Mouse (Mus musculus) lung, embryonic 15.5 days (tissue): ENCODE data around the gene Comtd1. TPM values are rescaled to one million over a fixed set of nuclear protein-coding genes. Genes with fewer than 3 reads are reported as not detected.

Experiments
- ATAC-seq: fragments of 200-750 bp; cut with Nextera tagmentation; 2 replicates; pipeline ENCODE4 v1.8.0; 2017; ENCODE audit warnings: moderate number of reproducible peaks, borderline replicate concordance; ENCODE audit not compliant: low FRiP score, low TSS enrichment; ENCODE audit errors: extremely low read depth
- H3K27ac ChIP-seq: fragments of 300-500 bp; sonication (generic); 2 replicates; pipeline ENCODE4 v1.5.1; 2015; ENCODE audit warnings: moderate library complexity, mild to moderate bottlenecking, inconsistent platforms
- H3K27me3 ChIP-seq: fragments of 300-500 bp; sonication (generic); 2 replicates; pipeline ENCODE4 v1.6.1; 2015; ENCODE audit warnings: inconsistent platforms
- H3K36me3 ChIP-seq: fragments of 300-500 bp; sonication (generic); 2 replicates; pipeline ENCODE4 v1.6.1; 2015; ENCODE audit warnings: inconsistent platforms
- H3K4me1 ChIP-seq: fragments of 300-500 bp; sonication (generic); 2 replicates; pipeline ENCODE4 v1.6.1; 2015; ENCODE audit warnings: inconsistent platforms
- H3K4me2 ChIP-seq: fragments of 300-500 bp; sonication (generic); 2 replicates; pipeline ENCODE4 v1.6.1; 2015; ENCODE audit warnings: inconsistent platforms, mild to moderate bottlenecking, moderate library complexity
- H3K4me3 ChIP-seq: fragments of 300-500 bp; sonication (generic); 2 replicates; pipeline ENCODE4 v1.5.1; 2015; ENCODE audit warnings: mild to moderate bottlenecking, inconsistent platforms
- H3K9ac ChIP-seq: fragments of 300-500 bp; sonication (generic); 2 replicates; pipeline ENCODE4 v1.6.1; 2015; ENCODE audit warnings: inconsistent platforms
- H3K9me3 ChIP-seq: fragments of 300-500 bp; sonication (generic); 2 replicates; pipeline ENCODE4 v1.6.1; 2016; ENCODE audit warnings: inconsistent platforms
- WGBS: fragments of 180-500 bp; shearing (Covaris S2); methylation state at CpG from one replicate; pipeline ENCODE4 v1.1.7; 2015; 5-methylcytosine and 5-hydroxymethylcytosine counted together
- polyA plus RNA-seq: library from polyadenylated mRNA; unstranded; fragments of >200 nt; fragmentation: Nextera tagmentation; extraction: Ambion mirVana; gene quantifications from 2 replicates; pipeline ENCODE4 v1.2.1, GENCODE M21; 2015

The Comtd1 gene
- polyA plus RNA-seq, 1 experiment from 2014 or later: 16.9 TPM

GRCm38 (mm10) chr14:21850419-21851127, 1.8 kb upstream of the Comtd1 start:
- Histone ChIP-seq H3K4me1 (peaks cover 44% of the 10 kb centered on the region), H3K9ac (no peak overlapping the region), H3K27me3 (no peaks in the 10 kb centered on the region), H3K4me3 (no peak overlapping the region), H3K9me3 (no peaks in the 10 kb centered on the region), H3K4me2 (no peak overlapping the region), H3K27ac (0 out of 2 replicates have a peak overlapping the region, but pooled peaks have one; percentile 5), H3K36me3 (peaks cover 13% of the 10 kb centered on the region)
- no peak for ATAC-seq
- 65% methylated on average over 24 of the region's 24 CpGs for WGBS

DNA sequence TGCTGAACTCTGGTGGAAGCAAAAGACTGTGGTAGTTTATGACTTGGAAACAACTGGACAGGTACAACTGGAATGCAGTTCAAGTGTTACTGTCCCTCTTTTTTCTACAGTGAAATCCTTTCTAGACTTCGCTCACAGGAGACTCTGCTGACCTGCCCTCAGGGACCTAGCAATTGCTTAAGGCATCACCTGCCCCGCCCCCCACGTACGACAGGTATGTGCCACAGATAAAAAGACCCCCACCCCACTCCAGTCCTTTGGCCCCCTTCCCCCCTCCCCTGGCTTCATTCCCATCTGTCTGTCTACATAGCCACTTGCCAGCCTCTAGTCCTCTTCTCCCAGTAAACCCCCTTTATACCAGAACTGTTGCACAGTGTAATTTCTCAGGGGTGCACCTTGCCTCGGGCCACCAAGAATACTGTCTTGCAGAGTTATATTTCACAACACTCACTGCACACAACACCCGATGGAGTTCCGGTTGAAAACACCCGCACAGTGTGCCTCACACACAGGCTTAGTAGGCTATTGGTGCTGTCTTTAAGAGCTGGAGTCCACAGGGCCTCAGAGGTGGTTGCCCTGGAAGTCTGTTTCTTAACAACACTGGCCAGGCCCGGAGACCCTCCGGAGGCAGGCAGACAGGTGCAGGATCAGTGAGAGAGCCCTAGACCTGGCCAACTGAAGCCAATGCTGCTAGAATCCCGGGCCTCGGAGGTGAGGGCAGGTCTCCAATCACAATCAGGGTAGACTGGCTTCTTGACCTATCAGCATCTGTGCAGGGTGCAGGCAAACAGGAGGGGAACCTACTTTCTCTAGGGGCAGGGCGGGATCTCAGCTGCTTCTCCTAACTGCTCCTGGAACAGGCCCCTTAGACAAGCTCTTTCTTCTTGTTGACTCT, 994 bp upstream of the Comtd1 start:
- H3K9me3 ChIP-seq: no peaks in the 10 kb centered on the region
- H3K27me3 ChIP-seq: no peaks in the 10 kb centered on the region
- peaks cover 41% of the 10 kb centered on the region for H3K4me1 ChIP-seq
- no peak overlapping the region for H3K4me3 ChIP-seq
- peaks cover 21% of the 10 kb centered on the region for H3K36me3 ChIP-seq
- H3K27ac ChIP-seq: no peak overlapping the region
- no peak overlapping the region for H3K4me2 ChIP-seq
- no peak for ATAC-seq
- WGBS: 73% methylated on average over 13 of the region's 13 CpGs
- no peak overlapping the region for H3K9ac ChIP-seq

DNA sequence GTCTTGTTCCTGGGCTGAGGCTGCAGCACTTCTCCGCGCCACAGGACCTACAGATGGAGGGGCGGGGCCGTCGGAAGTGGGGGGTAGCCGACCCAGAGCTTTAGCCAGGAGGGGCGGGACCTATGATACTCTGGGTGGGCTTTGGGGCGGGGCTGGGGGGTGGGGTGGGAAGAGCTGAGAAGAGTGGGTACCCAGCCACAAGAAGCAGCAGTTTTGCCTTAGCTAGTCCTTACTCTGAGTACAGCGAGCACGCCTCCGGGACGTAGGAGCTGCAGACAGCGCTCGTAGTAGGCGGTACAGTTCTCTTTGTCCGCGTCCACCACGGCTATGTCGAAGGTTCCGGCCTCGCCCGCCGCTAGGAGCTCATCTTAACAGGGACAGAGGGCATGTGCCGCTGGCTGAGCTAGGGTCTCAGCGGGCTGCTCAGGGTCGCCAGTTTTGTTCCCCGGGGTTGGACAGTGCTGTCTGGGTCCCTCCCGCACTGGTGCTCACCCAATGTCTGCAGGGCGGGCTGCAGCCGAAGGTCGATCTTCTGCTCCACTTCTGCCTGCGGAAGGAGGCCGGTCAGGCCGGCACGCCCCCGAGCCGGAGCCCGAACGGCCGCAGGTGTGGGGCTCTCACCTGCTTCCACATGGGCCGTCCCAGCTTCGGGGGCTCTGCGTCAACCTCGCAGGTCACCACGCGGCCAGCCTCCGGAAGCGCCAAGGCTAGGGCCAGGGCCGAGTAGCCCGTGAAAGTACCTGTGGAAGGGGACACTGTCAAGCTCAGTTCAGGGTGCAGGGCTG, 1.2 kb downstream of the Comtd1 start:
- H3K27ac ChIP-seq: peak overlapping the region; percentile 79
- H3K9ac ChIP-seq: peak overlapping the region; percentile 56
- H3K9me3 ChIP-seq: no peaks in the 10 kb centered on the region
- peak; percentile 61 for ATAC-seq
- peaks cover 26% of the 10 kb centered on the region for H3K4me1 ChIP-seq
- peaks cover 43% of the 10 kb centered on the region for H3K36me3 ChIP-seq
- H3K4me2 ChIP-seq: peak overlapping the region; percentile 90
- no peaks in the 10 kb centered on the region for H3K27me3 ChIP-seq
- WGBS: under 1% methylated on average over 50 of the region's 50 CpGs
- H3K4me3 ChIP-seq: peak overlapping the region; percentile 57

- Histone ChIP-seq H3K9ac (peak overlapping the region; percentile 56), H3K4me2 (peak overlapping the region; percentile 90), H3K9me3 (no peaks in the 10 kb centered on the region), H3K4me3 (peak overlapping the region; percentile 57), H3K27ac (peak overlapping the region; percentile 79), H3K4me1 (peaks cover 21% of the 10 kb centered on the region), H3K27me3 (no peaks in the 10 kb centered on the region), H3K36me3 (peaks cover 49% of the 10 kb centered on the region)
- no peak for ATAC-seq
- 15% methylated on average over 10 of the region's 10 CpGs for WGBS
These were observed 1.9 kb downstream of the Comtd1 start for GRCm38 (mm10) chr14:21846827-21847380.

DNA sequence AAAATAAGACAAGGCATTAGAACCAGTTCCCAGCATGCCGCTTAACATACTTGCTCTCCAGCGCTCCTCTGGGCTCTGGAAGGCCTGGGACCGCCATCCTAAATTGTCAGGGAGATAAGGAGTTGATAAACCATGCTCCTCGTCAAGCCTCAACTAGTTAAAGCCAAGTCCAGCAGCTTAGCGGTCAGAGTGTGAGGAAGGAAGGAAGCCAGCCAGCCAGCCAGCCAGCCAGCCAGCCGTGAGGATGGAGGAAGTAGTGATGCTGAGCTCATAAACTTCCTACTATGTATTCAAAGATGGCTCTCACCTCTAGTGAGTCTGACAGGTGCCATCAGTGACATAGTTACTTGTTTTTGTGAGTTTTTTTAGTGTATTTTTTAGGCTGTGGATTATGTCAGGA, 5.5 kb downstream of the Comtd1 start:
- no peak for ATAC-seq
- Histone ChIP-seq H3K9ac (no peak overlapping the region), H3K4me1 (peaks cover 19% of the 10 kb centered on the region), H3K36me3 (peaks cover 85% of the 10 kb centered on the region), H3K9me3 (no peaks in the 10 kb centered on the region), H3K4me3 (no peak overlapping the region), H3K4me2 (no peak overlapping the region), H3K27me3 (no peaks in the 10 kb centered on the region), H3K27ac (no peak overlapping the region)
- 50% methylated on average over 6 of the region's 6 CpGs for WGBS

GRCm38 (mm10) chr14:21841819-21842592, 6.8 kb downstream of the Comtd1 start:
- H3K27me3 ChIP-seq: no peaks in the 10 kb centered on the region
- no peak overlapping the region for H3K27ac ChIP-seq
- no peaks in the 10 kb centered on the region for H3K9me3 ChIP-seq
- no peak overlapping the region for H3K9ac ChIP-seq
- H3K4me1 ChIP-seq: peaks cover 6% of the 10 kb centered on the region
- H3K4me3 ChIP-seq: no peak overlapping the region
- peaks cover 98% of the 10 kb centered on the region for H3K36me3 ChIP-seq
- no peak overlapping the region for H3K4me2 ChIP-seq
- WGBS: 67% methylated on average over 5 of the region's 5 CpGs
- no peak for ATAC-seq

DNA sequence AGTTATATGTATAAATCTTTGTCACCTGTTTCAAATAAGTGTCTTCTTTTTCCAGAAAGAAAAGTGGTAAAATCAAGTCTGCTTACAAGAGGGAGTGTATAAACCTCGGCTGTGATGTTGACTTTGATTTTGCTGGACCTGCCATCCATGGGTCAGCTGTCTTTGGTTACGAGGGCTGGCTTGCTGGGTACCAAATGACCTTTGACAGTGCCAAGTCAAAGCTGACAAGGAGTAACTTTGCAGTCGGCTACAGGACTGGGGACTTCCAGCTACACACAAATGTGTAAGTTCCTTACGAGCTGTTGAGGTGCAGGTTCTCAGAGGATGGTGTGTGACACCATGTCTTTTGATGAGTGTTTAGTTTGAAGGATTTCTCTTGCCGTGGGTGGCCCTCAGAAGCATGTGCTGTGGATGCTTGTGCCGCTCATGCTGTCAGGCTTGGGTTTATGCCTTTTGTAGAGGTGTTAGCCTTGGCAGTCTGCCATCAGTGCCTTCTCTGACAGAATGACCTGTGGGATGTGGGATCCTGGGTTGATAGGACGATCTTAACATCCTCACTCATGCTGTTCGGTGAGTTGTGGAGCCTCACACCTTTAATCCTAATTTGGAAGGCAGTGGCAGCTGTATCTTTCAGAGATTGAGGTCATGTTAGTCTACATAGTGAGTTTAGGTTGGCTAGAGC, 10.3 kb downstream of the Comtd1 start:
- Histone ChIP-seq H3K4me1 (peaks cover 7% of the 10 kb centered on the region), H3K9me3 (no peaks in the 10 kb centered on the region), H3K4me2 (no peak overlapping the region), H3K27me3 (no peaks in the 10 kb centered on the region), H3K4me3 (no peak overlapping the region), H3K27ac (no peak overlapping the region), H3K36me3 (peaks cover 90% of the 10 kb centered on the region), H3K9ac (no peak overlapping the region)
- ATAC-seq: no peak
- 47% methylated on average over 8 of the region's 8 CpGs for WGBS

- Histone ChIP-seq H3K4me1 (peaks cover 24% of the 10 kb centered on the region), H3K9ac (peak overlapping the region; percentile 87), H3K9me3 (no peaks in the 10 kb centered on the region), H3K4me2 (peak overlapping the region; percentile 69), H3K27me3 (no peaks in the 10 kb centered on the region), H3K27ac (peak overlapping the region; percentile 96), H3K36me3 (peaks cover 26% of the 10 kb centered on the region), H3K4me3 (peak overlapping the region; percentile 71)
- ATAC-seq: no peak
- WGBS: under 1% methylated on average over 28 of the region's 28 CpGs
These were observed 16.9 kb downstream of the Comtd1 start for GRCm38 (mm10) chr14:21831830-21832403.

DNA sequence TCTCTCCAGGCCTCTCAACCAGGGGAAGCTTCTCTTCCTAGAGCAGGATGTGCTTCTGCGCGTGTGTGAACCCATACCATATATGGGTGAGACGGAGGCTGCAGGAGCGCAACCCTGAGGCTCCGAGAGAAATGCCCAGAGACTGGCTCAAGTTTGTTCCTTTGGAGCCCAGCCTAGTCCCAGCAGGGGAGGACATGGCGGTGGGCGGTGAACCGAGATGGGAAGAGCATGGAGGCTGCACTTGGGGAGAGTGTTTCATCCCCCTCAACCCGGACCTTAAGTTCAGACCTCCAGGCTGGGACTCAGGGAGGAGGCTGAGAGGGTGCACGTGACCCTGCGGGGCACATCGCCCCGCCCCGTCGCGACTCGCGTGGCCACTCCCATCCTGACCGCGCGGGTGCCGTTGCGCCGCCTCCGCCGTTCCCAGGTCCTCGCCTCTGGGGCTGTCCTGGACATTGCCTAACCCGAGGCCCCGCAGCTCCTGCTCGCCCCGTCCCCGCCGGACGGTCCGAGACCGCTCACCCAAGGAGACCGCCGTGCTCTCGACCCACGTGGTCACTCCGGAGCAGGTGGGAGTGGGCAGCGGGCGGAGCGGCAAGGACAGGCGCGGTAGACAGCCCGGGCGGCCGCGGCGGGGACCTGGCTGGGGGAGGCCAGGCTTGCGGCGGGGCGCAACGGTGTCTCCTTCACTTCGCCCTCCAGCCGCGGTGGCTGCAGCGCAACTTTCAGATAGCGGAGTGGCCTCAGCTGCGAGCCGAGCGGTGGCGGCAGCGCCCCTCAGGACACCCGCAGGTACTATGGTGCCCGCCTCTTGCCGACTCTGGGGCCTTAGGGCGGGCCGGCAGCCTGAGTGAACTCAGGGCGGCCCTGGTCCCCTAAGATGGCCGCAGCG, 17.7 kb downstream of the Comtd1 start:
- peak overlapping the region; percentile 87 for H3K9ac ChIP-seq
- H3K4me2 ChIP-seq: peak overlapping the region; percentile 69
- peak overlapping the region; percentile 96 for H3K27ac ChIP-seq
- H3K9me3 ChIP-seq: no peaks in the 10 kb centered on the region
- H3K4me1 ChIP-seq: peaks cover 30% of the 10 kb centered on the region
- H3K36me3 ChIP-seq: peaks cover 22% of the 10 kb centered on the region
- H3K4me3 ChIP-seq: peak overlapping the region; percentile 71
- H3K27me3 ChIP-seq: no peaks in the 10 kb centered on the region
- WGBS: under 1% methylated on average over 71 of the region's 73 CpGs
- peak; percentile 98 for ATAC-seq
